Mouse (Mus musculus) midbrain, embryonic 11.5 days (tissue): ENCODE measurements around the gene Tas2r124. TPM values are rescaled to one million over a fixed set of nuclear protein-coding genes. Genes with fewer than 3 reads are reported as not detected.

ENCODE experiments used
- ATAC-seq: fragments of 200-750 bp; cut with Nextera tagmentation; 2 replicates; pipeline ENCODE4 v1.8.0; 2017; ENCODE audit warnings: moderate TSS enrichment, moderate library complexity; ENCODE audit not compliant: low FRiP score
- DNase-seq: peaks from one replicate; pipeline ENCODE4 v3.0.0; 2015; ENCODE audit warnings: low spot score; ENCODE audit errors: missing footprints
- H3K27ac ChIP-seq: fragments of 300-500 bp; sonication (generic); 2 replicates; pipeline ENCODE4 v1.5.1; 2014; ENCODE audit warnings: low read depth, low read length
- H3K27me3 ChIP-seq: fragments of 300-500 bp; sonication (generic); 2 replicates; pipeline ENCODE4 v1.6.1; 2014; ENCODE audit warnings: mild to moderate bottlenecking, low read length, moderate library complexity, mixed read lengths; ENCODE audit not compliant: control insufficient read depth, insufficient read depth
- H3K36me3 ChIP-seq: fragments of 300-500 bp; sonication (generic); 2 replicates; pipeline ENCODE4 v1.6.1; 2014; ENCODE audit warnings: mild to moderate bottlenecking, low read length, moderate library complexity, mixed read lengths; ENCODE audit not compliant: control insufficient read depth, insufficient read depth
- H3K4me1 ChIP-seq: fragments of 300-500 bp; sonication (generic); 2 replicates; pipeline ENCODE4 v1.6.1; 2014; ENCODE audit warnings: low read length; ENCODE audit not compliant: control insufficient read depth, insufficient read depth
- H3K4me2 ChIP-seq: fragments of 300-500 bp; sonication (generic); 2 replicates; pipeline ENCODE4 v1.6.1; 2014; ENCODE audit warnings: mild to moderate bottlenecking, moderate library complexity
- H3K4me3 ChIP-seq: fragments of 300-500 bp; sonication (generic); 2 replicates; pipeline ENCODE4 v1.5.1; 2014; ENCODE audit warnings: low read depth, low read length
- H3K9ac ChIP-seq: fragments of 300-500 bp; sonication (generic); 2 replicates; pipeline ENCODE4 v1.6.1; 2014; ENCODE audit warnings: low read length
- H3K9me3 ChIP-seq: fragments of 300-500 bp; sonication (generic); 2 replicates; pipeline ENCODE4 v1.6.1; 2016; ENCODE audit warnings: low read length; ENCODE audit not compliant: control insufficient read depth
- WGBS: fragments of 180-500 bp; shearing (Covaris S2); extraction: QIAGEN DNeasy Blood & Tissue Kit; methylation state at CpG from one replicate; pipeline ENCODE4 v1.1.7; 2014; 5-methylcytosine and 5-hydroxymethylcytosine counted together
- polyA plus RNA-seq: library from polyadenylated mRNA; unstranded; fragments of >200 nt; fragmentation: Nextera tagmentation; extraction: Ambion mirVana; gene quantifications from 2 replicates; pipeline ENCODE4 v1.2.1, GENCODE M21; 2014

The Tas2r124 gene
- not detected in 2 replicates for polyA plus RNA-seq

GRCm38 (mm10) chr6:132754430-132754829 is at the start of gene Tas2r124:
Gene Tas2r124, plus strand, starts transcription at chr6:132754730.
- Histone ChIP-seq H3K4me2 (no peak within 1 kb of the TSS), H3K4me1 (no peaks in the 10 kb centered on the region), H3K27ac (no peak within 1 kb of the TSS), H3K36me3 (no peaks in the 10 kb centered on the region), H3K27me3 (no peaks in the 10 kb centered on the region), H3K9ac (no peak within 1 kb of the TSS), H3K9me3 (no peaks in the 10 kb centered on the region), H3K4me3 (no peak within 1 kb of the TSS)
- DNase-seq (no peak), ATAC-seq (no peak)
- WGBS = 86% methylated on average over 1 of the region's 1 CpGs

GRCm38 (mm10) chr6:132711828-132712227 is 42.7 kb upstream of the Tas2r124 start, which contains the start of gene Tas2r122:
Gene Tas2r122, minus strand, starts transcription at chr6:132711928.
- WGBS = 86% methylated on average over 3 of the region's 3 CpGs
- no peaks in the 10 kb centered on the region for H3K4me1 ChIP-seq
- no peak within 1 kb of the TSS for H3K27ac ChIP-seq
- no peaks in the 10 kb centered on the region for H3K9me3 ChIP-seq
- no peaks in the 10 kb centered on the region for H3K36me3 ChIP-seq
- H3K4me2 ChIP-seq = no peak within 1 kb of the TSS
- ATAC-seq (no peak), DNase-seq (no peak)
- H3K4me3 ChIP-seq = no peak within 1 kb of the TSS
- no peak within 1 kb of the TSS for H3K9ac ChIP-seq
- no peaks in the 10 kb centered on the region for H3K27me3 ChIP-seq

GRCm38 (mm10) chr6:132737935-132738334 is 16.6 kb upstream of the Tas2r124 start, which contains the start of gene Tas2r115:
Gene Tas2r115, minus strand, starts transcription at chr6:132738035.
- no peaks in the 10 kb centered on the region for H3K4me1 ChIP-seq
- H3K9ac ChIP-seq = no peak within 1 kb of the TSS
- H3K36me3 ChIP-seq = no peaks in the 10 kb centered on the region
- no peak within 1 kb of the TSS for H3K4me2 ChIP-seq
- no peaks in the 10 kb centered on the region for H3K27me3 ChIP-seq
- ATAC-seq (no peak), DNase-seq (no peak)
- no peak within 1 kb of the TSS for H3K4me3 ChIP-seq
- no peak within 1 kb of the TSS for H3K27ac ChIP-seq
- H3K9me3 ChIP-seq = no peaks in the 10 kb centered on the region
- WGBS = 81% methylated on average over 2 of the region's 2 CpGs

- ATAC-seq = no peak
- WGBS = 97% methylated on average over 2 of the region's 2 CpGs
- no peaks in the 10 kb centered on the region for H3K9me3 ChIP-seq
- H3K4me2 ChIP-seq = no peak overlapping the region
- H3K4me1 ChIP-seq = no peaks in the 10 kb centered on the region
- no peak overlapping the region for H3K4me3 ChIP-seq
- no peak overlapping the region for H3K27ac ChIP-seq
- no peak for DNase-seq
- H3K9ac ChIP-seq = no peak overlapping the region
- no peaks in the 10 kb centered on the region for H3K27me3 ChIP-seq
- H3K36me3 ChIP-seq = no peaks in the 10 kb centered on the region
Observed at GRCm38 (mm10) chr6:132750206-132750605, 4.3 kb upstream of the Tas2r124 start.

GRCm38 (mm10) chr6:132761831-132762230 is 7.3 kb downstream of the Tas2r124 start, which contains the start of gene Tas2r102:
Gene Tas2r102, plus strand, starts transcription at chr6:132762131.
- no peak within 1 kb of the TSS for H3K4me2 ChIP-seq
- no peak within 1 kb of the TSS for H3K4me3 ChIP-seq
- no peak within 1 kb of the TSS for H3K9ac ChIP-seq
- H3K27me3 ChIP-seq = no peaks in the 10 kb centered on the region
- no peaks in the 10 kb centered on the region for H3K36me3 ChIP-seq
- 86% methylated on average over 2 of the region's 2 CpGs for WGBS
- DNase-seq (peak; percentile 21), ATAC-seq (no peak)
- no peak within 1 kb of the TSS for H3K27ac ChIP-seq
- H3K4me1 ChIP-seq = no peaks in the 10 kb centered on the region
- H3K9me3 ChIP-seq = no peaks in the 10 kb centered on the region

GRCm38 (mm10) chr6:132778062-132778461 is 23.5 kb downstream of the Tas2r124 start, which contains the start of gene Tas2r136:
Gene Tas2r136, minus strand, starts transcription at chr6:132778162.
- no peak within 1 kb of the TSS for H3K27ac ChIP-seq
- no peaks in the 10 kb centered on the region for H3K36me3 ChIP-seq
- no peaks in the 10 kb centered on the region for H3K27me3 ChIP-seq
- H3K9ac ChIP-seq = no peak within 1 kb of the TSS
- no peak within 1 kb of the TSS for H3K4me2 ChIP-seq
- no peaks in the 10 kb centered on the region for H3K9me3 ChIP-seq
- no peaks in the 10 kb centered on the region for H3K4me1 ChIP-seq
- ATAC-seq = no peak
- no peak for DNase-seq
- no peak within 1 kb of the TSS for H3K4me3 ChIP-seq

GRCm38 (mm10) chr6:132795393-132795792 is 40.9 kb downstream of the Tas2r124 start:
- Histone ChIP-seq H3K4me1 (no peaks in the 10 kb centered on the region), H3K4me2 (no peak overlapping the region), H3K9me3 (peaks cover 3% of the 10 kb centered on the region; the same call in 1 of the 2 replicates), H3K27ac (no peak overlapping the region), H3K4me3 (no peak overlapping the region), H3K27me3 (no peaks in the 10 kb centered on the region), H3K9ac (no peak overlapping the region), H3K36me3 (no peaks in the 10 kb centered on the region)
- DNase-seq = peak; percentile 77
- no peak for ATAC-seq
- 52% methylated on average over 1 of the region's 1 CpGs for whole genome bisulfite sequencing

- Histone ChIP-seq H3K4me2 (no peak within 1 kb of the TSS), H3K4me1 (no peaks in the 10 kb centered on the region), H3K4me3 (no peak within 1 kb of the TSS), H3K27ac (no peak within 1 kb of the TSS), H3K27me3 (no peaks in the 10 kb centered on the region), H3K9me3 (no peaks in the 10 kb centered on the region), H3K36me3 (no peaks in the 10 kb centered on the region), H3K9ac (no peak within 1 kb of the TSS)
- DNase-seq (no peak), ATAC-seq (no peak)
- 80% methylated on average over 1 of the region's 1 CpGs for WGBS
Observed at GRCm38 (mm10) chr6:132802518-132802917, 48.0 kb downstream of the Tas2r124 start, which contains the start of gene Tas2r117. Gene Tas2r117, plus strand, starts transcription at chr6:132802818.
